Mouse (Mus musculus) layer of hippocampus, postnatal 10 days (tissue): ENCODE data around the gene Lin7b. TPM values are rescaled to one million over a fixed set of nuclear protein-coding genes. Genes with fewer than 3 reads are reported as not detected.

ENCODE experiments used
- DNase-seq, 2 experiments: peaks; one replicate each; pipeline ENCODE4 v3.0.0; 2021; ENCODE audit warnings: low spot score in 2 of 2
- total RNA-seq, 2 experiments: library from RNA; stranded (reverse); gene quantifications; 2 replicates each; pipeline ENCODE4 v1.2.3; 2021

The Lin7b gene
- total RNA-seq, 2 experiments from 2014 or later = 137 to 163 TPM

GRCm38 (mm10) chr7:45355318-45356020 lies 14.9 kb downstream of the Lin7b start:
- DNase-seq = no peak

- no peak for DNase-seq
Measured at GRCm38 (mm10) chr7:45353041-45353440, 17.3 kb downstream of the Lin7b start.

- DNase-seq = no peak
Measured at GRCm38 (mm10) chr7:45346905-45347304, 23.5 kb downstream of the Lin7b start.

- DNase-seq = no peak
Measured at GRCm38 (mm10) chr7:45343543-45343942, 26.8 kb downstream of the Lin7b start.

- no peak for DNase-seq
Measured at GRCm38 (mm10) chr7:45342081-45342480, 28.3 kb downstream of the Lin7b start.

- DNase-seq = peak; percentile 85
Measured at GRCm38 (mm10) chr7:45341303-45341702, 29.1 kb downstream of the Lin7b start.

- peak in 1 of 2 experiments; percentile 43 for DNase-seq
Measured at GRCm38 (mm10) chr7:45340669-45341068, 29.7 kb downstream of the Lin7b start.

- DNase-seq = no peak
Measured at GRCm38 (mm10) chr7:45340066-45340442, 30.3 kb downstream of the Lin7b start.

GRCm38 (mm10) chr7:45339410-45340065 lies 30.8 kb downstream of the Lin7b start:
- peak; percentile 47 to 66 for DNase-seq

GRCm38 (mm10) chr7:45338161-45338911 lies 32.0 kb downstream of the Lin7b start:
- DNase-seq = peak in 1 of 2 experiments; percentile 52

- no peak for DNase-seq
Measured at GRCm38 (mm10) chr7:45337469-45337868, 32.9 kb downstream of the Lin7b start.

- DNase-seq = no peak
Measured at GRCm38 (mm10) chr7:45336319-45336718, 34.1 kb downstream of the Lin7b start.

GRCm38 (mm10) chr7:45335056-45335455 lies 35.3 kb downstream of the Lin7b start, which contains the start of gene Hrc:
Gene Hrc (plus strand): TSS chr7:45335290.
- DNase-seq = no peak

GRCm38 (mm10) chr7:45334605-45335004 lies 35.8 kb downstream of the Lin7b start:
- no peak for DNase-seq

- DNase-seq = peak; percentile 79 to 81
Measured at GRCm38 (mm10) chr7:45333431-45333982, 36.9 kb downstream of the Lin7b start, which contains the start of gene Trpm4. Gene Trpm4 (minus strand): TSS chr7:45333780.

- no peak for DNase-seq
Measured at GRCm38 (mm10) chr7:45332685-45333425, 37.5 kb downstream of the Lin7b start.

GRCm38 (mm10) chr7:45331502-45331901 lies 38.9 kb downstream of the Lin7b start:
- DNase-seq = no peak

- DNase-seq = no peak
Measured at GRCm38 (mm10) chr7:45328841-45329475, 41.4 kb downstream of the Lin7b start.

- DNase-seq = no peak
Measured at GRCm38 (mm10) chr7:45325800-45326199, 44.6 kb downstream of the Lin7b start.

GRCm38 (mm10) chr7:45323069-45323468 lies 47.3 kb downstream of the Lin7b start:
- DNase-seq = no peak
